Mouse (Mus musculus): ENCODE results near the gene Ppp1r26. TPM values are rescaled to one million over a fixed set of nuclear protein-coding genes. Genes with fewer than 3 reads are reported as not detected.

The Ppp1r26 gene
- total and polyA plus RNA-seq, 2 experiments from 2014 or later = 2.0 to 4.4 TPM

- Histone ChIP-seq H3K27me3 (ENCODE audit: control insufficient read depth, insufficient read depth, low read length) (peaks cover 12% of the 10 kb centered on the region), H3K4me2 (ENCODE audit: low read depth, low read length) (peak overlapping the region; percentile 15; the same call in 1 of the 2 replicates), H3K9me3 (replicated peaks; ENCODE audit: control insufficient read depth, low read length) (no peaks in the 10 kb centered on the region), H3K9ac (replicated peaks; ENCODE audit: low read depth, low read length) (no peak overlapping the region), H3K4me3 (ENCODE audit: low read depth, low read length) (no peak overlapping the region), H3K4me1 (ENCODE audit: control insufficient read depth, insufficient read depth) (peaks cover 21% of the 10 kb centered on the region), H3K27ac (ENCODE audit: low read depth) (no peak overlapping the region), H3K36me3 (replicated peaks; ENCODE audit: control insufficient read depth, insufficient read depth, low read length) (no peaks in the 10 kb centered on the region)
- peak; percentile 66 for ATAC-seq (ENCODE audit: insufficient read depth, low read depth)
- DNase-seq (ENCODE audit: low spot score) = peak; percentile 43
- TF ChIP-seq CTCF (IDR thresholded peaks at IDR 0.05; ENCODE audit: low read depth) (no peak), EP300 (IDR thresholded peaks at IDR 0.05; ENCODE audit: low read depth) (peak; percentile 25; the same call in 1 of the 2 replicates)
- 26% methylated on average over 10 of the region's 10 CpGs for WGBS
These were observed 31.1 kb upstream of the Ppp1r26 start for GRCm38 (mm10) chr2:28415387-28416024.

GRCm38 (mm10) chr2:28416511-28416910 lies 30.1 kb upstream of the Ppp1r26 start:
- no peak for DNase-seq (ENCODE audit: low spot score)
- no peak overlapping the region for H3K4me2 ChIP-seq (ENCODE audit: low read depth, low read length)
- ATAC-seq (ENCODE audit: insufficient read depth, low read depth) = no peak
- peaks cover 12% of the 10 kb centered on the region for H3K27me3 ChIP-seq (ENCODE audit: control insufficient read depth, insufficient read depth, low read length)
- H3K9me3 ChIP-seq (replicated peaks; ENCODE audit: control insufficient read depth, low read length) = no peaks in the 10 kb centered on the region
- H3K27ac ChIP-seq (ENCODE audit: low read depth) = no peak overlapping the region
- H3K9ac ChIP-seq (replicated peaks; ENCODE audit: low read depth, low read length) = no peak overlapping the region
- 94% methylated on average over 1 of the region's 1 CpGs for WGBS
- no peak overlapping the region for H3K4me3 ChIP-seq (ENCODE audit: low read depth, low read length)
- H3K36me3 ChIP-seq (replicated peaks; ENCODE audit: control insufficient read depth, insufficient read depth, low read length) = no peaks in the 10 kb centered on the region
- TF ChIP-seq CTCF (IDR thresholded peaks at IDR 0.05; ENCODE audit: low read depth) = no peak
- H3K4me1 ChIP-seq (ENCODE audit: control insufficient read depth, insufficient read depth) = peaks cover 21% of the 10 kb centered on the region

- Histone ChIP-seq H3K36me3 (replicated peaks; ENCODE audit: control insufficient read depth, insufficient read depth, low read length) (no peaks in the 10 kb centered on the region), H3K4me2 (ENCODE audit: low read depth, low read length) (no peak overlapping the region), H3K27me3 (ENCODE audit: control insufficient read depth, insufficient read depth, low read length) (peaks cover 12% of the 10 kb centered on the region), H3K9ac (replicated peaks; ENCODE audit: low read depth, low read length) (no peak overlapping the region), H3K4me1 (ENCODE audit: control insufficient read depth, insufficient read depth) (peaks cover 21% of the 10 kb centered on the region), H3K9me3 (replicated peaks; ENCODE audit: control insufficient read depth, low read length) (no peaks in the 10 kb centered on the region), H3K27ac (ENCODE audit: low read depth) (no peak overlapping the region), H3K4me3 (ENCODE audit: low read depth, low read length) (no peak overlapping the region)
- DNase-seq (ENCODE audit: low spot score) = peak; percentile 79
- TF ChIP-seq EP300 (IDR thresholded peaks at IDR 0.05; ENCODE audit: low read depth) (no peak), CTCF (IDR thresholded peaks at IDR 0.05; ENCODE audit: low read depth) (peak; percentile 86)
- WGBS = 37% methylated on average over 2 of the region's 2 CpGs
- peak; percentile 32; the same call in 1 of the 2 replicates for ATAC-seq (ENCODE audit: insufficient read depth, low read depth)
These were observed 28.6 kb upstream of the Ppp1r26 start for GRCm38 (mm10) chr2:28418034-28418433.

- no peak overlapping the region for H3K9ac ChIP-seq (replicated peaks; ENCODE audit: low read depth, low read length)
- H3K4me2 ChIP-seq (ENCODE audit: low read depth, low read length) = no peak overlapping the region
- H3K27me3 ChIP-seq (ENCODE audit: control insufficient read depth, insufficient read depth, low read length) = peaks cover 12% of the 10 kb centered on the region
- H3K36me3 ChIP-seq (replicated peaks; ENCODE audit: control insufficient read depth, insufficient read depth, low read length) = no peaks in the 10 kb centered on the region
- WGBS = 24% methylated on average over 4 of the region's 4 CpGs
- H3K4me3 ChIP-seq (ENCODE audit: low read depth, low read length) = no peak overlapping the region
- peak; percentile 87 for TF ChIP-seq CTCF (IDR thresholded peaks at IDR 0.05; ENCODE audit: low read depth)
- TF ChIP-seq EP300 (IDR thresholded peaks at IDR 0.05; ENCODE audit: low read depth) = no peak
- ATAC-seq (ENCODE audit: insufficient read depth, low read depth) (no peak), DNase-seq (ENCODE audit: low spot score) (peak; percentile 78)
- peaks cover 9% of the 10 kb centered on the region for H3K4me1 ChIP-seq (ENCODE audit: control insufficient read depth, insufficient read depth)
- no peaks in the 10 kb centered on the region for H3K9me3 ChIP-seq (replicated peaks; ENCODE audit: control insufficient read depth, low read length)
- H3K27ac ChIP-seq (ENCODE audit: low read depth) = no peak overlapping the region
These were observed 26.7 kb upstream of the Ppp1r26 start for GRCm38 (mm10) chr2:28419898-28420297.

- H3K4me1 ChIP-seq (ENCODE audit: control insufficient read depth, insufficient read depth) = no peaks in the 10 kb centered on the region
- DNase-seq (ENCODE audit: low spot score) (no peak), ATAC-seq (ENCODE audit: insufficient read depth, low read depth) (no peak)
- no peak overlapping the region for H3K4me2 ChIP-seq (ENCODE audit: low read depth, low read length)
- H3K27me3 ChIP-seq (ENCODE audit: control insufficient read depth, insufficient read depth, low read length) = peaks cover 12% of the 10 kb centered on the region
- WGBS = 24% methylated on average over 3 of the region's 3 CpGs
- TF ChIP-seq CTCF (IDR thresholded peaks at IDR 0.05; ENCODE audit: low read depth) (peak; percentile 40), EP300 (IDR thresholded peaks at IDR 0.05; ENCODE audit: low read depth) (no peak)
- no peaks in the 10 kb centered on the region for H3K9me3 ChIP-seq (replicated peaks; ENCODE audit: control insufficient read depth, low read length)
- H3K4me3 ChIP-seq (ENCODE audit: low read depth, low read length) = no peak overlapping the region
- H3K36me3 ChIP-seq (replicated peaks; ENCODE audit: control insufficient read depth, insufficient read depth, low read length) = no peaks in the 10 kb centered on the region
- H3K27ac ChIP-seq (ENCODE audit: low read depth) = no peak overlapping the region
- no peak overlapping the region for H3K9ac ChIP-seq (replicated peaks; ENCODE audit: low read depth, low read length)
These were observed 23.4 kb upstream of the Ppp1r26 start for GRCm38 (mm10) chr2:28423167-28423566.

- no peaks in the 10 kb centered on the region for H3K27me3 ChIP-seq (ENCODE audit: control insufficient read depth, insufficient read depth, low read length)
- ATAC-seq (ENCODE audit: insufficient read depth, low read depth) = no peak
- H3K27ac ChIP-seq (ENCODE audit: low read depth) = no peak overlapping the region
- no peak overlapping the region for H3K4me3 ChIP-seq (ENCODE audit: low read depth, low read length)
- H3K9me3 ChIP-seq (replicated peaks; ENCODE audit: control insufficient read depth, low read length) = peaks cover 6% of the 10 kb centered on the region; the same call in 1 of the 2 replicates
- no peak for DNase-seq (ENCODE audit: low spot score)
- H3K4me1 ChIP-seq (ENCODE audit: control insufficient read depth, insufficient read depth) = no peaks in the 10 kb centered on the region
- no peaks in the 10 kb centered on the region for H3K36me3 ChIP-seq (replicated peaks; ENCODE audit: control insufficient read depth, insufficient read depth, low read length)
- no peak overlapping the region for H3K9ac ChIP-seq (replicated peaks; ENCODE audit: low read depth, low read length)
- TF ChIP-seq CTCF (IDR thresholded peaks at IDR 0.05; ENCODE audit: low read depth) (no peak), EP300 (IDR thresholded peaks at IDR 0.05; ENCODE audit: low read depth) (no peak)
- 69% methylated on average over 6 of the region's 6 CpGs for WGBS
- H3K4me2 ChIP-seq (ENCODE audit: low read depth, low read length) = no peak overlapping the region
These were observed 19.4 kb upstream of the Ppp1r26 start for GRCm38 (mm10) chr2:28427226-28427625.

Data from heart, postnatal 0 days (tissue).